Mouse (Mus musculus): ENCODE results near the gene Elp1. TPM values are rescaled to one million over a fixed set of nuclear protein-coding genes. Genes with fewer than 3 reads are reported as not detected.

Elp1 gene
- total and polyA plus RNA-seq, 3 experiments, result 58.1 to 88.4 (median 58.2) TPM

DNA sequence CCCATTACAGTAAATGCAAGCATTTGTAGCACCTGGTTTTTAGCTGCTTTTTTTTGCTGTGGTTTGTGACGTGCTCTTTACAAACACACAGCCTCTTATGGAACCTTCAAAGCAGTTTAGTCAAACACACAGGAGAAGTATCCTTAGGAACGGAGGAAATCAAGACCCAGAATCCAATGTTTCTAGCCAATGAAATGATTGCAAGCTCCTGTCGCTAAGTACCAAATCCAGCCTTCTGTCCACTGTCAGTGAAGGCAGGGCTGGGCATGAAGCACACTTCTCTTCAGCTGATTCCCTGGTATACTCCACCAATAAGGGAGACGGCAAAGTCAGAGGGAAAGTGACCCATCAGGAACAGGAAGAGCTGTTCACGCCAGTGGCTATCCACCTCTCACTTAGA is 46.1 kb downstream of the Elp1 start:
- H3K9ac ChIP-seq (ENCODE audit: insufficient read depth, low read depth), result no peak overlapping the region
- no peak overlapping the region for H3K27ac ChIP-seq (ENCODE audit: insufficient read depth, low read depth)
- H3K9me3 ChIP-seq (replicated peaks; ENCODE audit: low read length), result no peaks in the 10 kb centered on the region
- in situ Hi-C loops (cut with MboI; ENCODE audit: low pct_ligation_motif_present, low pct_unique_long_range_greater_than_20kb, low sequenced_read_pairs), result no loop called here
- no peaks in the 10 kb centered on the region for H3K27me3 ChIP-seq (replicated peaks)
- dilution Hi-C loops (cut with MboI; ENCODE audit: extremely low pct_ligation_motif_present, extremely low pct_unique_long_range_greater_than_20kb, low sequenced_read_pairs), result no loop called here
- peaks cover 65 to 93% of the 10 kb centered on the region in 2 experiments for H3K36me3 ChIP-seq (replicated peaks in 1 of 2; ENCODE audit: control insufficient read depth in 1 of 2, insufficient read depth in 1 of 2, low read length in 1 of 2)
- DNase-seq (ENCODE audit: extremely low read depth), result no peak
- H3K79me2 ChIP-seq (replicated peaks; ENCODE audit: control insufficient read depth, extremely low read depth, insufficient read depth, poor library complexity, severe bottlenecking), result no peaks in the 10 kb centered on the region
- no peak overlapping the region for H3K4me2 ChIP-seq (ENCODE audit: insufficient read depth, low read depth, poor library complexity, severe bottlenecking)
- no peak overlapping the region for H3K4me3 ChIP-seq (replicated peaks in 1 of 3; ENCODE audit: low read depth in 2 of 3, low read length in 2 of 3, poor library complexity in 1 of 3)
- H3K4me1 ChIP-seq (ENCODE audit: control insufficient read depth in 1 of 2, insufficient read depth in 2 of 2), result peaks cover 3 to 20% of the 10 kb centered on the region in 2 experiments; a peak in 3 of 4 replicates
- TF ChIP-seq IRF4 (IDR thresholded peaks at IDR 0.05; ENCODE audit: low read depth, low read length), result no peak
- TF ChIP-seq HCFC1 (IDR thresholded peaks at IDR 0.05; ENCODE audit: low read depth, low read length), result no peak
- TF ChIP-seq CHD1 (IDR thresholded peaks at IDR 0.05; ENCODE audit: low read depth, low read length), result no peak
- no peak for TF ChIP-seq TBP (conservative IDR thresholded peaks at IDR 0.05; ENCODE audit: low read depth, low read length)
- TF ChIP-seq POLR2AphosphoS2 (IDR thresholded peaks at IDR 0.05; ENCODE audit: low read depth, low read length), result no peak
- no peak for TF ChIP-seq UBTF (IDR thresholded peaks at IDR 0.05; ENCODE audit: low read depth, low read length)
- no peak for TF ChIP-seq RAD21 (IDR thresholded peaks at IDR 0.05; ENCODE audit: low read depth, low read length)

DNA sequence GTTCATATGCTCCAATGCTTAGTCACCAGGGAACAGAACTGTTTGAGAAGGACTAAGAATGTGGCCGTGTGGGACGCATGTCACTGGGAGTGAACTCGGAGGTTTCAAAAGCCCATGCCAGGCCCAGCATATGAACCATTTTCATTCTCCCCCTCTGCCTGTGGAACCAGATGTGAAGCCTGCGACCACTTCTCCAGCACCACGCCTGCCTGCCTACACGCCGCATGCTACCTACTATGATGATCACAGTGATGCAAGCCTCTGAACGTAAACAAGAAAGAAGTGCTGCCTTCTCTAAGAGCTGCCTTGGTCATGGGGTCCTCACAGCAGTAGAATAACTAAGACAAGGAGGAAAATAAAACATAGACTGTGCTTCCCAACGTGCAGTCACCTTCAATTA is 54.7 kb downstream of the Elp1 start:
- H3K4me1 ChIP-seq (ENCODE audit: control insufficient read depth in 1 of 2, insufficient read depth in 2 of 2), result no peaks in the 10 kb centered on the region
- H3K36me3 ChIP-seq (replicated peaks in 1 of 2; ENCODE audit: control insufficient read depth in 1 of 2, insufficient read depth in 1 of 2, low read length in 1 of 2), result peaks cover 43 to 87% of the 10 kb centered on the region in 2 experiments
- no peak overlapping the region for H3K4me3 ChIP-seq (replicated peaks in 1 of 3; ENCODE audit: low read depth in 2 of 3, low read length in 2 of 3, poor library complexity in 1 of 3)
- H3K9ac ChIP-seq (ENCODE audit: insufficient read depth, low read depth), result no peak overlapping the region
- H3K27ac ChIP-seq (ENCODE audit: insufficient read depth, low read depth), result no peak overlapping the region
- TF ChIP-seq KAT2A (IDR thresholded peaks at IDR 0.05; ENCODE audit: insufficient replicate concordance, low read length) (no peak), JUND (conservative IDR thresholded peaks at IDR 0.05; ENCODE audit: low read depth, low read length) (no peak), MAFK (IDR thresholded peaks at IDR 0.05; ENCODE audit: insufficient replicate concordance, low read length) (no peak), RCOR1 (conservative IDR thresholded peaks at IDR 0.05; ENCODE audit: low read depth, low read length) (no peak), GABPA (IDR thresholded peaks at IDR 0.05; ENCODE audit: insufficient replicate concordance, low read depth, low read length) (no peak), NRF1 (IDR thresholded peaks at IDR 0.05; ENCODE audit: low read depth, low read length) (no peak), NELFE (IDR thresholded peaks at IDR 0.05; ENCODE audit: low read depth, low read length) (no peak), SMC3 (IDR thresholded peaks at IDR 0.05; ENCODE audit: low read depth, low read length) (no peak), MYC (IDR thresholded peaks at IDR 0.05; ENCODE audit: low read depth, low read length) (no peak), EP300 (IDR thresholded peaks at IDR 0.05; ENCODE audit: low read length) (no peak), HCFC1 (IDR thresholded peaks at IDR 0.05; ENCODE audit: low read depth, low read length) (no peak), MAX (IDR thresholded peaks at IDR 0.05; ENCODE audit: low read length) (no peak), ZNF384 (IDR thresholded peaks at IDR 0.05; ENCODE audit: low read depth, low read length) (no peak), BHLHE40 (IDR thresholded peaks at IDR 0.05; ENCODE audit: low read depth, low read length) (no peak), MXI1 (IDR thresholded peaks at IDR 0.05; ENCODE audit: low read depth, low read length) (no peak), ZMIZ1 (IDR thresholded peaks at IDR 0.05; ENCODE audit: low read depth, low read length) (no peak), USF1 (IDR thresholded peaks at IDR 0.05; ENCODE audit: low read depth, low read length) (no peak), TBP (conservative IDR thresholded peaks at IDR 0.05; ENCODE audit: low read depth, low read length) (no peak), POLR2A (IDR thresholded peaks at IDR 0.05; ENCODE audit: low read depth, low read length) (no peak)
- no peaks in the 10 kb centered on the region for H3K79me2 ChIP-seq (replicated peaks; ENCODE audit: control insufficient read depth, extremely low read depth, insufficient read depth, poor library complexity, severe bottlenecking)
- dilution Hi-C loops (cut with MboI; ENCODE audit: extremely low pct_ligation_motif_present, extremely low pct_unique_long_range_greater_than_20kb, low sequenced_read_pairs) (no loop called here), in situ Hi-C loops (cut with MboI; ENCODE audit: low pct_ligation_motif_present, low pct_unique_long_range_greater_than_20kb, low sequenced_read_pairs) (no loop called here)
- no peak for DNase-seq (ENCODE audit: extremely low read depth)
- H3K27me3 ChIP-seq (replicated peaks), result no peaks in the 10 kb centered on the region
- H3K9me3 ChIP-seq (replicated peaks; ENCODE audit: low read length), result no peaks in the 10 kb centered on the region
- H3K4me2 ChIP-seq (ENCODE audit: insufficient read depth, low read depth, poor library complexity, severe bottlenecking), result no peak overlapping the region

Measured in CH12.LX (cell line).